ENCODE assay signal across 28 mouse cellular contexts in genomic region chr11:22741436-22741835, GRCm38 (mm10).
A peak's percentile ranks its signal among the peaks of the same experiment; 100 is the strongest.
DNase-seq lines count a peak whose midpoint lies in the region; ATAC-seq and TF ChIP-seq lines count a peak whose summit lies in the region.
"Had no signal": no experiment of that assay in that cellular context is flagged by ENCODE, and none has a peak within 500 bp of the region (broad histone marks: within the 10 kb centered on the region; RNA-seq: fewer than 3 reads in every experiment).

No protein-coding gene starts in this region.

- H3K9me3 ChIP-seq in lung, embryonic 14.5 days (ENCODE audit: low read depth, low read length): no peaks in the 10 kb centered on the region
- H3K9me3 ChIP-seq in embryonic facial prominence, embryonic 14.5 days (ENCODE audit: control insufficient read depth, low read length): peaks cover 7% of the 10 kb centered on the region
- H3K9me3 ChIP-seq: embryonic facial prominence, embryonic 12.5 days; hindbrain, embryonic 15.5 days had no signal

- peak; percentile 73 for ATAC-seq in lung, embryonic 14.5 days (ENCODE audit: insufficient read depth)
- no peak for ATAC-seq in embryonic facial prominence, embryonic 14.5 days (ENCODE audit: low read depth)

- no peaks in the 10 kb centered on the region for H3K4me1 ChIP-seq in lung, embryonic 14.5 days (ENCODE audit: insufficient read depth)
- no peaks in the 10 kb centered on the region for H3K4me1 ChIP-seq in lung, adult 2 months (ENCODE audit: control insufficient read depth, insufficient read depth, low read length)
- no peaks in the 10 kb centered on the region for H3K4me1 ChIP-seq in embryonic facial prominence, embryonic 14.5 days (ENCODE audit: control insufficient read depth, insufficient read depth, low read length)
- H3K4me1 ChIP-seq: embryonic facial prominence, embryonic 12.5 days; heart, embryonic 12.5 days; hindbrain, embryonic 15.5 days; neural tube, embryonic 12.5 days had no signal

- no peaks in the 10 kb centered on the region for H3K27me3 ChIP-seq in lung, embryonic 14.5 days (ENCODE audit: insufficient read depth, low read length)
- H3K27me3 ChIP-seq in embryonic facial prominence, embryonic 14.5 days (replicated peaks; ENCODE audit: control insufficient read depth, insufficient read depth, low read length): no peaks in the 10 kb centered on the region
- H3K27me3 ChIP-seq: embryonic facial prominence, embryonic 12.5 days; heart, embryonic 12.5 days; hindbrain, embryonic 15.5 days; neural tube, embryonic 12.5 days had no signal

- TF ChIP-seq CTCF in lung, embryonic 14.5 days (IDR thresholded peaks at IDR 0.05; ENCODE audit: low read depth): no peak
- TF ChIP-seq CTCF in lung, adult 2 months (IDR thresholded peaks at IDR 0.05; ENCODE audit: insufficient read depth, low read length): no peak
- no peak for TF ChIP-seq CTCF in brain, embryonic 14.5 days (IDR thresholded peaks at IDR 0.05; ENCODE audit: borderline replicate concordance, extremely low read depth, insufficient read depth, insufficient read length)

- no peaks in the 10 kb centered on the region for H3K36me3 ChIP-seq in lung, embryonic 14.5 days (ENCODE audit: insufficient read depth)
- no peaks in the 10 kb centered on the region for H3K36me3 ChIP-seq in embryonic facial prominence, embryonic 14.5 days (ENCODE audit: control insufficient read depth, insufficient read depth, low read length)
- H3K36me3 ChIP-seq: embryonic facial prominence, embryonic 12.5 days; heart, embryonic 12.5 days; hindbrain, embryonic 15.5 days; neural tube, embryonic 12.5 days had no signal

- no peak overlapping the region for H3K9ac ChIP-seq in lung, embryonic 14.5 days
- H3K9ac ChIP-seq in embryonic facial prominence, embryonic 14.5 days (ENCODE audit: low read depth, low read length): no peak overlapping the region
- H3K9ac ChIP-seq: embryonic facial prominence, embryonic 12.5 days; heart, embryonic 12.5 days; hindbrain, embryonic 15.5 days; liver, embryonic 14.5 days; neural tube, embryonic 12.5 days had no signal

- WGBS in lung, embryonic 14.5 days: 41% methylated on average over 3 of the region's 3 CpGs
- WGBS in lung, adult 2 months: 35% methylated on average over 3 of the region's 3 CpGs
- 58% methylated on average over 3 of the region's 3 CpGs for WGBS in embryonic facial prominence, embryonic 14.5 days

- no peak for TF ChIP-seq POLR2A in lung, adult 2 months (IDR thresholded peaks at IDR 0.05; ENCODE audit: borderline replicate concordance, extremely low read depth, low read depth, low read length)
- no peak for TF ChIP-seq POLR2A in brain, embryonic 14.5 days (IDR thresholded peaks at IDR 0.05; ENCODE audit: borderline replicate concordance, extremely low read depth, insufficient read depth, insufficient read length, poor library complexity, severe bottlenecking)

- H3K4me2 ChIP-seq in lung, embryonic 14.5 days: no peak overlapping the region
- H3K4me2 ChIP-seq in embryonic facial prominence, embryonic 14.5 days (ENCODE audit: low read depth, low read length): no peak overlapping the region
- H3K4me2 ChIP-seq: embryonic facial prominence, embryonic 12.5 days; heart, embryonic 12.5 days; hindbrain, embryonic 15.5 days; neural tube, embryonic 12.5 days had no signal

- DNase-seq in lung, embryonic 14.5 days: peak; percentile 41
- no peak for DNase-seq in lung, adult 2 months
- peak; percentile 3 for DNase-seq in brain, embryonic 14.5 days (ENCODE audit: low read depth)
- DNase-seq in embryonic facial prominence, embryonic 14.5 days (ENCODE audit: low spot score): peak; percentile 27
- peak; percentile 37 for DNase-seq in lung, postnatal 10 days
- no peak for DNase-seq in kidney, adult 11 months
- DNase-seq in cerebellum, adult 9-11 months: no peak
- no peak for DNase-seq in layer of hippocampus, adult 9-11 months
- DNase-seq: adrenal gland, postnatal 25 days; B cell, adult 2 months; cerebellum, adult 2 months; cerebellum, postnatal 36 days; gastrocnemius, postnatal 25 days; heart, adult 18-20 months; heart, postnatal 10 days; kidney, adult 8-10 months; kidney, postnatal 10 days; liver; right cerebral cortex, adult 18-20 months; spleen, adult 18-20 months; thymus, postnatal 4 days had no signal

- no peak overlapping the region for H3K27ac ChIP-seq in lung, embryonic 14.5 days (ENCODE audit: low read depth)
- H3K27ac ChIP-seq in embryonic facial prominence, embryonic 14.5 days (replicated peaks; ENCODE audit: low read depth, low read length): no peak overlapping the region
- H3K27ac ChIP-seq: embryonic facial prominence, embryonic 12.5 days; hindbrain, embryonic 15.5 days; liver, embryonic 14.5 days; macrophage; neural tube, embryonic 12.5 days had no signal

- no peak overlapping the region for H3K4me3 ChIP-seq in lung, embryonic 14.5 days (ENCODE audit: low read depth, low read length)
- H3K4me3 ChIP-seq in lung, adult 2 months (replicated peaks; ENCODE audit: extremely low read depth, low read depth, low read length): no peak overlapping the region
- no peak overlapping the region for H3K4me3 ChIP-seq in embryonic facial prominence, embryonic 14.5 days (ENCODE audit: low read depth, low read length)
- H3K4me3 ChIP-seq: embryonic facial prominence, embryonic 12.5 days; heart, embryonic 12.5 days; hindbrain, embryonic 15.5 days; myocyte; neural tube, embryonic 12.5 days had no signal

Comparison
In these comparisons a context has a peak if more than half of its experiments do, and no peak if none do; other contexts are left out.
1. DNase-seq: peak in lung, embryonic 14.5 days (single experiment), brain, embryonic 14.5 days (single experiment), embryonic facial prominence, embryonic 14.5 days (single experiment) and lung, postnatal 10 days (single experiment); none in lung, adult 2 months (single experiment), kidney, adult 11 months (single experiment), cerebellum, adult 9-11 months (single experiment) and layer of hippocampus, adult 9-11 months (single experiment).